Mouse (Mus musculus): ENCODE data around the gene Cdk5. TPM values are rescaled to one million over a fixed set of nuclear protein-coding genes. Genes with fewer than 3 reads are reported as not detected.
A peak's percentile ranks its signal among the peaks of the same experiment; 100 is the strongest.

Cdk5 gene
- polyA plus RNA-seq, 2 experiments: 8.2 to 10.3 TPM

GRCm38 (mm10) chr5:24444746-24445427 lies 21.6 kb upstream of the Cdk5 start, which contains the start of gene Fastk:
Gene Fastk (minus strand): TSS chr5:24445287.
- no peaks in the 10 kb centered on the region for H3K9me3 ChIP-seq (ENCODE audit: control insufficient read depth, low read length)
- H3K4me1 ChIP-seq (replicated peaks; ENCODE audit: control insufficient read depth in 2 of 2, insufficient read depth in 2 of 2, low read length in 1 of 2): peaks cover 14 to 15% of the 10 kb centered on the region in 2 experiments
- H3K9ac ChIP-seq (replicated peaks): peak within 1 kb of the TSS; percentile 96
- TF ChIP-seq CTCF (IDR thresholded peaks at IDR 0.05; ENCODE audit: low read depth) (no peak), EP300 (IDR thresholded peaks at IDR 0.05; ENCODE audit: low read depth) (no peak)
- H3K36me3 ChIP-seq (replicated peaks; ENCODE audit: control insufficient read depth, insufficient read depth, low read depth): peaks cover 10% of the 10 kb centered on the region
- no peaks in the 10 kb centered on the region for H3K27me3 ChIP-seq (ENCODE audit: control insufficient read depth, insufficient read depth, low read length)
- peak; percentile 82 for ATAC-seq (ENCODE audit: insufficient read depth)
- H3K4me2 ChIP-seq (ENCODE audit: low read depth): peak within 1 kb of the TSS; percentile 98
- peak; percentile 85 to 89 (median 89) for DNase-seq (ENCODE audit: low read depth in 3 of 3, low spot score in 3 of 3)
- H3K27ac ChIP-seq: peak within 1 kb of the TSS; percentile 69
- WGBS (ENCODE audit: insufficient replicate concordance): under 1% methylated on average over 59 of the region's 60 CpGs
- H3K4me3 ChIP-seq (ENCODE audit: insufficient read depth in 1 of 2, low read depth in 2 of 2, low read length in 2 of 2): peak within 1 kb of the TSS; percentile 79 to 91

DNA sequence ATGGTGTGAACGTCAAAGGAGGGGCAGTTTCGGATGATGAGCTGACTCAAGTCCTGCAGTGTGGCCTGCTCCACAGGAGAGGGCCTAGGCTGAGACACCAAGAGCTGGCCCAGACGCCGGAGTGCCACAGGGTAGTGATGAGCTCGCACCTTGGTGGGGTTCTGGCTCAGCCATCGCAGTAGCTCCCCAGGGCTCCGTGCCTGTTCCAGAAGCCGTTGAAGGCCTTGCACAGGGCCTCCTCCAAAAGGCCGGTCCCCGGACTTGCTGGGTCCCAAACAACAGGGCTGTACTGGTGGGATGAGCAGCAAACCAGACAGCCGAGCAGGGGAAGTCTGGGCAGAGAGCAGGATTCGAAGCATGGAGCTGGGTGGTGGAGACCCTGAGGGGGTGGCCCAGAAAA lies 20.6 kb upstream of the Cdk5 start:
- Histone ChIP-seq H3K9ac (replicated peaks) (peak overlapping the region; percentile 96), H3K4me3 (ENCODE audit: insufficient read depth in 1 of 2, low read depth in 2 of 2, low read length in 2 of 2) (peak overlapping the region; percentile 79 to 91; a peak in 3 of 4 replicates), H3K27ac (no peak overlapping the region), H3K4me2 (ENCODE audit: low read depth) (peak overlapping the region; percentile 98), H3K9me3 (ENCODE audit: control insufficient read depth, low read length) (no peaks in the 10 kb centered on the region), H3K4me1 (replicated peaks; ENCODE audit: control insufficient read depth in 2 of 2, insufficient read depth in 2 of 2, low read length in 1 of 2) (peaks cover 14 to 15% of the 10 kb centered on the region in 2 experiments), H3K36me3 (replicated peaks; ENCODE audit: control insufficient read depth, insufficient read depth, low read depth) (peaks cover 10% of the 10 kb centered on the region), H3K27me3 (ENCODE audit: control insufficient read depth, insufficient read depth, low read length) (no peaks in the 10 kb centered on the region)
- TF ChIP-seq EP300 (IDR thresholded peaks at IDR 0.05; ENCODE audit: low read depth): no peak
- no peak for TF ChIP-seq CTCF (IDR thresholded peaks at IDR 0.05; ENCODE audit: low read depth)
- ATAC-seq (ENCODE audit: insufficient read depth) (no peak), DNase-seq (ENCODE audit: low read depth in 3 of 3, low spot score in 3 of 3) (no peak)
- 79% methylated on average over 12 of the region's 12 CpGs for WGBS (ENCODE audit: insufficient replicate concordance)

- Histone ChIP-seq H3K27me3 (ENCODE audit: control insufficient read depth, insufficient read depth, low read length) (no peaks in the 10 kb centered on the region), H3K4me1 (replicated peaks; ENCODE audit: control insufficient read depth in 2 of 2, insufficient read depth in 2 of 2, low read length in 1 of 2) (peaks cover 14 to 15% of the 10 kb centered on the region in 2 experiments), H3K4me2 (ENCODE audit: low read depth) (no peak overlapping the region), H3K9ac (replicated peaks) (no peak overlapping the region), H3K27ac (no peak overlapping the region), H3K9me3 (ENCODE audit: control insufficient read depth, low read length) (no peaks in the 10 kb centered on the region), H3K36me3 (replicated peaks; ENCODE audit: control insufficient read depth, insufficient read depth, low read depth) (peaks cover 10% of the 10 kb centered on the region), H3K4me3 (ENCODE audit: insufficient read depth in 1 of 2, low read depth in 2 of 2, low read length in 2 of 2) (no peak overlapping the region)
- WGBS (ENCODE audit: insufficient replicate concordance): 80% methylated on average over 7 of the region's 7 CpGs
- TF ChIP-seq EP300 (IDR thresholded peaks at IDR 0.05; ENCODE audit: low read depth) (no peak), CTCF (IDR thresholded peaks at IDR 0.05; ENCODE audit: low read depth) (no peak)
- no peak for DNase-seq (ENCODE audit: low read depth in 3 of 3, low spot score in 3 of 3)
- ATAC-seq (ENCODE audit: insufficient read depth): no peak
Observed at GRCm38 (mm10) chr5:24443204-24443603, 19.9 kb upstream of the Cdk5 start.

DNA sequence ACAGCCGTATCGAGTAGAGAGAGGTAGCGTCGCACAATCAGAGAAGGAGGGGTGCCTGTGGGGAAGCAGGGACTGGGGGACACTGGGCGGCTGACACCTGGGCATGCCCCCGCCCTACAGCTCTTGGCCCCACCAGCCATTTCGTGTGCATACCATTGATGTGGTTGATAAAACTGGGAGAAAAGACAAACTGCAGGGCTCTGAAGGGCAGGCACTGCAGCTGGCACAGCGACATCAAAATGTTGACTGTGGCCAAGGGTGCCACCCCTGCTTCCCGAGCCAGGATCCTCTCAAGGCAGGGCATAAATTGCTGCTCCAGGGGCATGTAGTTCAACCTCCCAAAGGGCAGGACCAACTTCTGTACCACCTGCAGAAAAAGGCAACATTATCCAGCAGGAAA lies 18.7 kb upstream of the Cdk5 start:
- no peak overlapping the region for H3K4me3 ChIP-seq (ENCODE audit: insufficient read depth in 1 of 2, low read depth in 2 of 2, low read length in 2 of 2)
- peaks cover 8% of the 10 kb centered on the region in 2 experiments for H3K4me1 ChIP-seq (replicated peaks; ENCODE audit: control insufficient read depth in 2 of 2, insufficient read depth in 2 of 2, low read length in 1 of 2)
- WGBS (ENCODE audit: insufficient replicate concordance): 74% methylated on average over 9 of the region's 9 CpGs
- TF ChIP-seq CTCF (IDR thresholded peaks at IDR 0.05; ENCODE audit: low read depth) (no peak), EP300 (IDR thresholded peaks at IDR 0.05; ENCODE audit: low read depth) (no peak)
- DNase-seq (ENCODE audit: low read depth in 3 of 3, low spot score in 3 of 3) (no peak), ATAC-seq (ENCODE audit: insufficient read depth) (no peak)
- H3K9me3 ChIP-seq (ENCODE audit: control insufficient read depth, low read length): no peaks in the 10 kb centered on the region
- H3K27me3 ChIP-seq (ENCODE audit: control insufficient read depth, insufficient read depth, low read length): no peaks in the 10 kb centered on the region
- peaks cover 12% of the 10 kb centered on the region for H3K36me3 ChIP-seq (replicated peaks; ENCODE audit: control insufficient read depth, insufficient read depth, low read depth)
- no peak overlapping the region for H3K27ac ChIP-seq
- H3K9ac ChIP-seq (replicated peaks): no peak overlapping the region
- no peak overlapping the region for H3K4me2 ChIP-seq (ENCODE audit: low read depth)

GRCm38 (mm10) chr5:24441187-24441586 lies 17.9 kb upstream of the Cdk5 start:
- no peak for TF ChIP-seq CTCF (IDR thresholded peaks at IDR 0.05; ENCODE audit: low read depth)
- TF ChIP-seq EP300 (IDR thresholded peaks at IDR 0.05; ENCODE audit: low read depth): no peak
- H3K36me3 ChIP-seq (replicated peaks; ENCODE audit: control insufficient read depth, insufficient read depth, low read depth): peaks cover 12% of the 10 kb centered on the region
- H3K27me3 ChIP-seq (ENCODE audit: control insufficient read depth, insufficient read depth, low read length): no peaks in the 10 kb centered on the region
- DNase-seq (ENCODE audit: low read depth in 3 of 3, low spot score in 3 of 3): no peak
- peaks cover 6 to 8% of the 10 kb centered on the region in 2 experiments; a peak in 3 of 4 replicates for H3K4me1 ChIP-seq (replicated peaks; ENCODE audit: control insufficient read depth in 2 of 2, insufficient read depth in 2 of 2, low read length in 1 of 2)
- H3K9ac ChIP-seq (replicated peaks): no peak overlapping the region
- ATAC-seq (ENCODE audit: insufficient read depth): no peak
- no peak overlapping the region for H3K27ac ChIP-seq
- H3K4me3 ChIP-seq (ENCODE audit: insufficient read depth in 1 of 2, low read depth in 2 of 2, low read length in 2 of 2): no peak overlapping the region
- no peaks in the 10 kb centered on the region for H3K9me3 ChIP-seq (ENCODE audit: control insufficient read depth, low read length)
- no peak overlapping the region for H3K4me2 ChIP-seq (ENCODE audit: low read depth)
- WGBS (ENCODE audit: insufficient replicate concordance): 83% methylated on average over 8 of the region's 8 CpGs
